Mouse (Mus musculus) heart, embryonic 14.5 days (tissue): ENCODE measurements around the gene 1700007K13Rik. TPM values are rescaled to one million over a fixed set of nuclear protein-coding genes. Genes with fewer than 3 reads are reported as not detected.
A peak's percentile ranks its signal among the peaks of the same experiment; 100 is the strongest.

Experiments used
- ATAC-seq: fragments of 200-750 bp; cut with Nextera tagmentation; 2 replicates; pipeline ENCODE4 v1.8.0; 2017; ENCODE audit warnings: low read depth, moderate TSS enrichment; ENCODE audit not compliant: insufficient number of reproducible peaks, insufficient read depth, low FRiP score
- H3K27ac ChIP-seq, 2 experiments: fragments of 200-500 bp in 1 of 2; fragments of 300-500 bp in 1 of 2; sonication (generic) in 1 of 2; replicated peaks in 1 of 2; 2 replicates each; pipeline ENCODE4 v1.5.1; 2012 to 2014; ENCODE audit warnings: low read depth in 2 of 2, low read length in 2 of 2, control low read depth in 1 of 2, mild to moderate bottlenecking in 1 of 2, mixed read lengths in 1 of 2; ENCODE audit not compliant: control insufficient read depth in 1 of 2, insufficient read depth in 1 of 2
- H3K27me3 ChIP-seq: fragments of 300-500 bp; sonication (generic); 2 replicates; pipeline ENCODE4 v1.6.1; 2014; ENCODE audit warnings: mild to moderate bottlenecking, low read length, control low read depth; ENCODE audit not compliant: control insufficient read depth, insufficient read depth
- H3K36me3 ChIP-seq: fragments of 300-500 bp; sonication (generic); 2 replicates; pipeline ENCODE4 v1.6.1; 2014; ENCODE audit warnings: mild to moderate bottlenecking, control low read depth, low read length, mixed read lengths; ENCODE audit not compliant: control insufficient read depth, insufficient read depth
- H3K4me1 ChIP-seq, 2 experiments: fragments of 200-500 bp in 1 of 2; fragments of 300-500 bp in 1 of 2; sonication (generic) in 1 of 2; 2 replicates each; pipeline ENCODE4 v1.6.1; 2012 to 2014; ENCODE audit warnings: low read length in 2 of 2, control low read depth in 1 of 2, mixed read lengths in 1 of 2; ENCODE audit not compliant: control insufficient read depth in 2 of 2, insufficient read depth in 2 of 2
- H3K4me2 ChIP-seq: fragments of 300-500 bp; sonication (generic); 2 replicates; pipeline ENCODE4 v1.6.1; 2014; ENCODE audit warnings: mild to moderate bottlenecking, low read length
- H3K4me3 ChIP-seq, 2 experiments: fragments of 200-500 bp in 1 of 2; fragments of 300-500 bp in 1 of 2; sonication (generic) in 1 of 2; 2 replicates each; pipeline ENCODE4 v1.5.1; 2012 to 2014; ENCODE audit warnings: low read length in 2 of 2, mild to moderate bottlenecking in 2 of 2, control low read depth in 1 of 2, low read depth in 1 of 2, moderate library complexity in 1 of 2; ENCODE audit not compliant: control insufficient read depth in 1 of 2, insufficient read depth in 1 of 2
- H3K9ac ChIP-seq: fragments of 300-500 bp; sonication (generic); 2 replicates; pipeline ENCODE4 v1.6.1; 2014; ENCODE audit warnings: mild to moderate bottlenecking, low read length
- H3K9me3 ChIP-seq: fragments of 300-500 bp; sonication (generic); 2 replicates; pipeline ENCODE4 v1.6.1; 2016; ENCODE audit warnings: low read length, control low read depth; ENCODE audit not compliant: control insufficient read depth
- WGBS: fragments of 180-500 bp; shearing (Covaris S2); extraction: QIAGEN DNeasy Blood & Tissue Kit; methylation state at CpG from one replicate; pipeline ENCODE4 v1.1.7; 2014; 5-methylcytosine and 5-hydroxymethylcytosine counted together
- polyA plus RNA-seq: library from polyadenylated mRNA; unstranded; fragments of >200 nt; fragmentation: Nextera tagmentation; extraction: Ambion mirVana; gene quantifications from 2 replicates; pipeline ENCODE4 v1.2.1, GENCODE M21; 2014

1700007K13Rik gene
- polyA plus RNA-seq, 1 experiment from 2014 or later = not detected

DNA sequence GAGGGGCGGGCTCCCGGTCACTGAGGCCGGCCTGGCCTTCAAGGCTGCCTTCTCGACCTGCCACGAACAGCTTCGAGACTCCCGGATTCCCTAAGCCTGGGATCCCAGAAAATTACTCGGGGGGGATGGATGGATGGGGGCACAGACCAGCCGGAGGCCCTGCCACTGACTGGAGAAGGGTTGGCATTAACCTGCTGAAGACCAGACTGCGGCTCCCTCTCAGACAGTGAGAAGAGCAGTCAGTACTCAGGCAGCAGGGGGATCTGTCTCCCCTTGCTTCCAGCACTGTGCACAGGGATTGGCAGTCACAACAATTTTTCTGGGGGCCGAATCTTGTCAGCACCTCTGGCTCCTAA lies 18.8 kb downstream of the 1700007K13Rik start:
- peaks cover 7% of the 10 kb centered on the region; the same call in 1 of the 2 replicates for H3K27me3 ChIP-seq
- no peaks in the 10 kb centered on the region for H3K9me3 ChIP-seq
- peaks cover 4% of the 10 kb centered on the region in 2 experiments; a peak in 2 of 4 replicates for H3K4me1 ChIP-seq
- H3K27ac ChIP-seq = peak overlapping the region in 1 of 2 experiments; percentile 62; a peak in 1 of 4 replicates
- H3K4me3 ChIP-seq = peak overlapping the region; percentile 74 to 75
- H3K36me3 ChIP-seq = peaks cover 20% of the 10 kb centered on the region
- peak; percentile 24; the same call in 1 of the 2 replicates for ATAC-seq
- 6% methylated on average over 11 of the region's 11 CpGs for WGBS
- H3K4me2 ChIP-seq = peak overlapping the region; percentile 97
- H3K9ac ChIP-seq = peak overlapping the region; percentile 85

DNA sequence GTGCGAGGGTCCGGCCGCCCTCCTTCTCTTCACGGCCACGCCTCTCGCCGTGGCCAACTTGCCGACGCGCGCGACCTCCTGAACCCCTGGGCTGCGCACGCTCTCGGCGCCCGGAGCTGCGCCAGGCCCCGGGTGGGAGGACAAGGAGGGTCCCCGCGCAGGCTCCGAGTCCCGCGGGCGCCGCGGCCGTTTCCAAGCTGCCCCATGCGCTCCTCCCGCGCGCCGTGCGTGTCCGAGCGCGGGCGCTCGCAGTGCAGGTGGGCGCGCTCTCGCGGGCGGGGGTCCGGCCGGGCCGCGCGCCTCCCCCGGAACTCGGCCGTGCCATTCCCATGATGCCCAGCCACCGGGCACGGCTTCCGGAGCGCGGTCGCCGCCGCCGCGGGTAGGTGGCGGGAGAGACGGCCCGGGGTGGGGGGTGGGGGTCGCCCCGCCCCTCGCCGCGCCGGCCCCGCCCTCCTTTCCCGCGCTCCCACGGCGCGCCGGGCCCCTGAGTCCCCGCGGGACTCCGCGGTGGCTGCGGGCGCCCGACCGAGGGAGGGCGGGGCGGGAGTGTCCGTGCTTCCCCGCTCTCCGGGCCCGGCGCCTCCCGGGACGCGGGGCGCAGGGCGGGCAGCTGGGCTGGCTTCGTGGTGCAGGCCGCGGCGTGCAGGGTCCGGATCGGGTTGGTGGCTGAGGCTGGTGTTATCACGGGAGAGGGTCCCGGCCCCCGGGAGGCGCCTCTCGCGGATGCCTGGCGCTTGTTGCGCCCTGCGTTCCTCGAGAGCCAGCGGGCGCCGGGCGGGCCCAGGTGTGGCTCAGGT lies 19.4 kb downstream of the 1700007K13Rik start, which contains the start of gene Ppp1r26:
Gene Ppp1r26 (plus strand): TSS at position 286 of the 800 bp plus-strand sequence.
- Histone ChIP-seq H3K9ac (peak within 1 kb of the TSS; percentile 85), H3K4me1 (peaks cover 4% of the 10 kb centered on the region in 2 experiments; a peak in 2 of 4 replicates), H3K4me3 (peak within 1 kb of the TSS; percentile 74 to 75), H3K27ac (peak within 1 kb of the TSS; percentile 5 to 62; a peak in 3 of 4 replicates), H3K9me3 (no peaks in the 10 kb centered on the region), H3K36me3 (peaks cover 14% of the 10 kb centered on the region), H3K27me3 (peaks cover 7% of the 10 kb centered on the region; the same call in 1 of the 2 replicates), H3K4me2 (peak within 1 kb of the TSS; percentile 97)
- ATAC-seq = peak; percentile 48
- under 1% methylated on average over 73 of the region's 118 CpGs for WGBS

GRCm38 (mm10) chr2:28446181-28446514 lies 20.0 kb downstream of the 1700007K13Rik start:
- no peak for ATAC-seq
- WGBS = 6% methylated on average over 5 of the region's 5 CpGs
- peak overlapping the region; percentile 85 for H3K9ac ChIP-seq
- peaks cover 4% of the 10 kb centered on the region in 2 experiments; a peak in 2 of 4 replicates for H3K4me1 ChIP-seq
- no peaks in the 10 kb centered on the region for H3K9me3 ChIP-seq
- no peak overlapping the region; a peak in 1 of 4 replicates for H3K27ac ChIP-seq
- peak overlapping the region; percentile 97 for H3K4me2 ChIP-seq
- H3K36me3 ChIP-seq = peaks cover 9% of the 10 kb centered on the region
- H3K27me3 ChIP-seq = peaks cover 7% of the 10 kb centered on the region; the same call in 1 of the 2 replicates
- peak overlapping the region; percentile 74 to 75 for H3K4me3 ChIP-seq

- H3K4me3 ChIP-seq = no peak overlapping the region
- no peaks in the 10 kb centered on the region for H3K9me3 ChIP-seq
- WGBS = 82% methylated on average over 4 of the region's 4 CpGs
- ATAC-seq = no peak
- peaks cover 4% of the 10 kb centered on the region in 2 experiments; a peak in 2 of 4 replicates for H3K4me1 ChIP-seq
- no peak overlapping the region for H3K9ac ChIP-seq
- peaks cover 7% of the 10 kb centered on the region; the same call in 1 of the 2 replicates for H3K27me3 ChIP-seq
- H3K27ac ChIP-seq = no peak overlapping the region
- H3K36me3 ChIP-seq = peaks cover 3% of the 10 kb centered on the region; the same call in 1 of the 2 replicates
- no peak overlapping the region for H3K4me2 ChIP-seq
Measured at GRCm38 (mm10) chr2:28445082-28445481, 21.1 kb downstream of the 1700007K13Rik start.

GRCm38 (mm10) chr2:28440842-28441241 lies 25.3 kb downstream of the 1700007K13Rik start:
- Histone ChIP-seq H3K9ac (no peak overlapping the region), H3K4me2 (no peak overlapping the region), H3K27ac (no peak overlapping the region), H3K9me3 (no peaks in the 10 kb centered on the region), H3K4me1 (0 out of 4 replicates have a peak, but pooled peaks cover 0 to 1% of the 10 kb centered on the region in 2 experiments), H3K27me3 (peaks cover 5% of the 10 kb centered on the region; the same call in 1 of the 2 replicates), H3K36me3 (no peaks in the 10 kb centered on the region), H3K4me3 (no peak overlapping the region)
- ATAC-seq = no peak
- 72% methylated on average over 6 of the region's 6 CpGs for WGBS

DNA sequence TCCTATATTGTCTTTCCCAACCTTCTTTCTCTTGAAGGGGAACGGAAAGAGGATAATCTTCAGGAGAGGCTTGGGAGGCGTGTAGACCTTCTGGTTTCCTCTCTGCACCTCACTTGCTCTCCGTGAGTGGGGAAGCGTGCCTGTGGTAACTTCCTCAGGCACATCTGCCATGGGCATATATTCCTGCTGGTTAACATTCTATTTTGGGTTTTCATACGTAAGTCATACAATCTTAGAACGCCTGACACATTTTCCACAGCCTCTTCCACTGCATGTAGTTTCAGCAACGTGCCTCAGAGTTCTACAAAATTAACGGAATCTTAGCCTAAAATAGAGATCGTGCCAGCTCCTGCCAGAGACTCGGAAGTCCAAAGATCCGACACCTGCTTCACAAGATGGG lies 30.7 kb downstream of the 1700007K13Rik start:
- H3K9ac ChIP-seq = no peak overlapping the region
- no peaks in the 10 kb centered on the region for H3K9me3 ChIP-seq
- no peak for ATAC-seq
- H3K4me3 ChIP-seq = no peak overlapping the region
- WGBS = 75% methylated on average over 11 of the region's 11 CpGs
- H3K4me2 ChIP-seq = no peak overlapping the region
- H3K27me3 ChIP-seq = no peaks in the 10 kb centered on the region
- no peak overlapping the region for H3K27ac ChIP-seq
- no peaks in the 10 kb centered on the region for H3K36me3 ChIP-seq
- H3K4me1 ChIP-seq = peaks cover 0 to 2% of the 10 kb centered on the region in 2 experiments; a peak in 1 of 4 replicates

- Histone ChIP-seq H3K4me1 (peaks cover 0 to 2% of the 10 kb centered on the region in 2 experiments; a peak in 1 of 4 replicates), H3K9ac (no peak overlapping the region), H3K4me2 (no peak overlapping the region), H3K9me3 (no peaks in the 10 kb centered on the region), H3K27me3 (no peaks in the 10 kb centered on the region), H3K36me3 (no peaks in the 10 kb centered on the region), H3K4me3 (no peak overlapping the region), H3K27ac (no peak overlapping the region)
- WGBS = no CpG with 5 or more reads among the region's 2 CpGs
- ATAC-seq = no peak
Measured at GRCm38 (mm10) chr2:28433512-28433911, 32.6 kb downstream of the 1700007K13Rik start.
